Mouse (Mus musculus) frontal cortex, adult 2 months (tissue): ENCODE measurements around the gene Olfr536. TPM values are rescaled to one million over a fixed set of nuclear protein-coding genes. Genes with fewer than 3 reads are reported as not detected.
A peak's percentile ranks its signal among the peaks of the same experiment; 100 is the strongest.
"Not testable (repeated sequence)": the region's sequence is repeated elsewhere in the genome, so short reads cannot be mapped to it uniquely, and the experiment has no call there.

Experiments
- DNase-seq, 2 experiments: peaks; one replicate each; pipeline ENCODE4 v3.0.0; 2022; ENCODE audit warnings: low spot score in 1 of 2; ENCODE audit errors: extremely low spot score in 1 of 2
- polyA plus RNA-seq: library from polyadenylated mRNA; depleted of rRNA; stranded (reverse); fragments of >200 nt; gene quantifications from 2 replicates; pipeline ENCODE4 v1.2.3, GENCODE M21; 2012; rRNA removed

Gene Olfr536
- polyA plus RNA-seq: 0.02 and 0.06 TPM in 2 replicates

- DNase-seq: peak in 1 of 2 experiments; percentile 12
These were observed at the start of gene Olfr536 for GRCm38 (mm10) chr7:140507346-140508021. Gene Olfr536, minus strand, starts transcription at chr7:140507396.

GRCm38 (mm10) chr7:140539746-140540145, 32.5 kb upstream of the Olfr536 start:
- DNase-seq: no peak

GRCm38 (mm10) chr7:140494702-140495101, 12.5 kb downstream of the Olfr536 start:
- DNase-seq: no peak

GRCm38 (mm10) chr7:140494231-140494630, 13.0 kb downstream of the Olfr536 start:
- no peak for DNase-seq

GRCm38 (mm10) chr7:140488981-140489380, 18.2 kb downstream of the Olfr536 start:
- DNase-seq: no peak

- DNase-seq: no peak
These were observed 23.3 kb downstream of the Olfr536 start, which contains the start of gene Olfr535 for GRCm38 (mm10) chr7:140483916-140484315. Gene Olfr535, plus strand, starts transcription at chr7:140484216.

- peak; percentile 70 to 79 for DNase-seq
These were observed 28.5 kb downstream of the Olfr536 start for GRCm38 (mm10) chr7:140478733-140479132.

- DNase-seq: peak; percentile 6 to 61
These were observed 29.3 kb downstream of the Olfr536 start for GRCm38 (mm10) chr7:140477886-140478285.

GRCm38 (mm10) chr7:140463070-140463469, 44.1 kb downstream of the Olfr536 start, which contains the start of gene Olfr533:
Gene Olfr533, plus strand, starts transcription at chr7:140463370.
- not testable (repeated sequence) for DNase-seq

Other genes with a start within 250 kb of the Olfr536 start
- gene Olfr525, start 186.5 kb downstream of the Olfr536 start, polyA plus RNA-seq: not detected in 2 replicates
- gene Olfr527, start 173.4 kb downstream of the Olfr536 start, polyA plus RNA-seq: 0.04 TPM in 1 of 2 replicates, not detected in the other
- 0.04 and 0.27 TPM in 2 replicates for gene Olfr60, start 145.7 kb downstream of the Olfr536 start, polyA plus RNA-seq
- not detected in 2 replicates for gene Olfr530, start 131.1 kb downstream of the Olfr536 start, polyA plus RNA-seq
- 0.13 TPM in 1 of 2 replicates, not detected in the other for gene Olfr531, start 104.5 kb downstream of the Olfr536 start, polyA plus RNA-seq
- 0.02 and 0.11 TPM in 2 replicates for gene Olfr532, start 85.8 kb downstream of the Olfr536 start, polyA plus RNA-seq
- gene Olfr533, start 44.0 kb downstream of the Olfr536 start, polyA plus RNA-seq: 0.06 and 0.32 TPM in 2 replicates
- gene Olfr535, start 23.2 kb downstream of the Olfr536 start, polyA plus RNA-seq: 0.02 TPM in 1 of 2 replicates, not detected in the other
- gene Olfr538, start 60.5 kb upstream of the Olfr536 start, polyA plus RNA-seq: not detected in 2 replicates
- gene Olfr46, start 93.9 kb upstream of the Olfr536 start, polyA plus RNA-seq: 0.02 TPM in 1 of 2 replicates, not detected in the other
- gene Olfr61, start 121.6 kb upstream of the Olfr536 start, polyA plus RNA-seq: 0.10 and 0.11 TPM in 2 replicates
- gene Olfr53, start 139.1 kb upstream of the Olfr536 start, polyA plus RNA-seq: 0.19 TPM in 1 of 2 replicates, not detected in the other
- gene Olfr539, start 152.5 kb upstream of the Olfr536 start, polyA plus RNA-seq: 0.04 and 0.21 TPM in 2 replicates
- 0.06 TPM in 1 of 2 replicates, not detected in the other for gene Olfr45, start 174.6 kb upstream of the Olfr536 start, polyA plus RNA-seq
- 0.08 TPM in 1 of 2 replicates, not detected in the other for gene Olfr541, start 189.9 kb upstream of the Olfr536 start, polyA plus RNA-seq